Mouse (Mus musculus): ENCODE data around the gene Gpr176.

Gene Gpr176

GRCm38 (mm10) chr2:118228486-118229079 lies 144.6 kb downstream of the Gpr176 start:
- DNase-seq (ENCODE audit: low spot score): no peak

Data from yolk sac, embryonic 10.5 days (tissue).